Mouse (Mus musculus): ENCODE data around the gene Entpd6. TPM values are rescaled to one million over a fixed set of nuclear protein-coding genes. Genes with fewer than 3 reads are reported as not detected.
A peak's percentile ranks its signal among the peaks of the same experiment; 100 is the strongest.

Entpd6 gene
- polyA plus RNA-seq, 1 experiment from 2014 or later = 17.4 TPM

DNA sequence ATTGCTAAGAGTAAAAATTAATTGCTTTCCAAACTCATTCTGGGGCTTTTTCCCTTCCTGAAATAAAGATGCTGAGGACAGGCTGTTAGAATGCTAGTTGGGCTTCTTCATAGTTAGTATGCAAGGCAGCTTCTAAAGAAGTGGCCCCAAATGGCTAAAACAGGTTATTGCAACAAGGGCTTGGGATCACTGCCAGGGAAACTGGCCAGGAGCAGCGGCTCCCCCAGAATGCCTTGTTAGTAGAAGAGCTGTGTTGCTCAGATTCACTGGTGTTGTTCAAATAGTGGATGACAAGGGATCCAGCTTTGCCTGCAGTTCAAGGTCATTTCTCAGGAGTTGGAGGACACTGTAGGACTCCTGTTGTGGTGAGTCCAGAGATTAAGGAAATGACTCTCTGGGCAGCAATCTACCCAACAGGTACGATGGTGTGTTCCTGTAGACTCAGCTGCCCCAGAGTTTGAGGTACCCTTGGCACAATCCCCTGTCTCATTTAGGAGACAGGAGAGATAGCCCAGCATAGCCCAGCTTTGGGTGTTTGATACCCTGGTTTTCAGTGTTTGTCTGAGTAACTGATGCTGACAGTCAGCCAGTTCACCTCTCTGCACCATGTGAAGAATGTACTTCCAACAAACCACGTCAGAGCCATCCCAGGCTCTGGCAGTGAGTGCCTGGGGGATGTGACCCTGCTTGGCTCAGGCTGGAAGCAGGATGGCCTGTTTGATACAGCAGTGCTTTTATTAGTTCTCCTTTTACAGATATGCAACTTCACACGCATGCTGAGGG, 40.1 kb downstream of the Entpd6 start:
- H3K4me2 ChIP-seq = peak overlapping the region; percentile 70
- ATAC-seq (replicated peaks; ENCODE audit: insufficient number of reproducible peaks, insufficient read depth, low FRiP score, low read depth) = peak; percentile 51
- 21% methylated on average over 4 of the region's 4 CpGs for WGBS
- peaks cover 36% of the 10 kb centered on the region for H3K36me3 ChIP-seq
- H3K9ac ChIP-seq = peak overlapping the region; percentile 44
- H3K9me3 ChIP-seq (replicated peaks) = no peaks in the 10 kb centered on the region
- no peaks in the 10 kb centered on the region for H3K27me3 ChIP-seq
- H3K4me3 ChIP-seq = peak overlapping the region; percentile 82
- peaks cover 29% of the 10 kb centered on the region for H3K4me1 ChIP-seq (replicated peaks)
- peak overlapping the region; percentile 95 for H3K27ac ChIP-seq

DNA sequence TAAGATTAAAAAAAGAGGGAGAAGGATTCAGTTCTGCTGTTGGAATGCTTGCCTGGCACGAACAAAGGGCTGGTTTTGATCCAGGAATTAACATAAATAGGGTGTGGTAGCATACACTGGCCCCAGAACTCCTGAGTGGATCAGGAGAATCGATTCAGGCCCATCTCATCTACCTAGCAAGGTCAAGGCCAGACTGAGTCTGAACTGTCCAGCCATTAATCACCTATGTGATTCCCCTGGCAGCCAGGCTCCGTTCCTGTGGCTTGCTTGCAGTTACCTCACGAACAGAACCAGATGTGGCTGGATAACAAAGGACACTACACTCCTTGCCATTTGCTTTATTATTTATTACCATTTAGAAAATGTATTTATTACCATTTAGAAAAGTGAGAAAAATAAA, 44.5 kb downstream of the Entpd6 start:
- Histone ChIP-seq H3K4me1 (replicated peaks) (peaks cover 24% of the 10 kb centered on the region), H3K9me3 (replicated peaks) (no peaks in the 10 kb centered on the region), H3K4me3 (no peak overlapping the region), H3K9ac (no peak overlapping the region), H3K4me2 (no peak overlapping the region), H3K27ac (no peak overlapping the region), H3K27me3 (no peaks in the 10 kb centered on the region), H3K36me3 (peaks cover 68% of the 10 kb centered on the region)
- 71% methylated on average over 4 of the region's 4 CpGs for WGBS
- no peak for ATAC-seq (replicated peaks; ENCODE audit: insufficient number of reproducible peaks, insufficient read depth, low FRiP score, low read depth)

GRCm38 (mm10) chr2:150798084-150798483, 49.2 kb downstream of the Entpd6 start:
- no peak overlapping the region for H3K4me3 ChIP-seq
- H3K27ac ChIP-seq = 0 out of 2 replicates have a peak overlapping the region, but pooled peaks have one; percentile 47
- ATAC-seq (replicated peaks; ENCODE audit: insufficient number of reproducible peaks, insufficient read depth, low FRiP score, low read depth) = no peak
- no peak overlapping the region for H3K9ac ChIP-seq
- peaks cover 5% of the 10 kb centered on the region for H3K4me1 ChIP-seq (replicated peaks)
- 61% methylated on average over 7 of the region's 7 CpGs for WGBS
- peaks cover 81% of the 10 kb centered on the region for H3K36me3 ChIP-seq
- H3K4me2 ChIP-seq = no peak overlapping the region
- H3K27me3 ChIP-seq = no peaks in the 10 kb centered on the region
- no peaks in the 10 kb centered on the region for H3K9me3 ChIP-seq (replicated peaks)

DNA sequence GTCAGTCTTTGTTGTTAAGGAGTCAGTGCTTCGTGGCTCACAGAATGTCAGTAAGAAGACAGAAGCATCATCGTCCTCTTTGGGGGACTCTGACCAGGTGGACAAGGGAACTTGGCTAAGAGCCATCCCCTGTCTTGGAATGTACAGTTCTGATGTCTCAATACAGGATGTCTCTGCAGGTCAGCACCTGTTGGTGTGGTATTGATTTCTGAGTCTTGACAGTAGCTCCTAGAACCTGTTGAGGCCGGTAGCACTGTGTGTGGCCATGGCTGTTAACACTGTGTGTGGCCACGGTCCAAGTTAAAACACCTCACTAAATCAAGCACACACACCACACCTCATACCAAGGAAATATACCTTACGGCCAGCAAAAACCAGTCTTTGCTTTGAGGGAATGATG, 51.8 kb downstream of the Entpd6 start:
- ATAC-seq (replicated peaks; ENCODE audit: insufficient number of reproducible peaks, insufficient read depth, low FRiP score, low read depth) = no peak; the same call in 1 of the 2 replicates
- Histone ChIP-seq H3K4me1 (replicated peaks) (peaks cover 5% of the 10 kb centered on the region), H3K27me3 (no peaks in the 10 kb centered on the region), H3K9me3 (replicated peaks) (no peaks in the 10 kb centered on the region), H3K36me3 (peaks cover 80% of the 10 kb centered on the region), H3K9ac (no peak overlapping the region), H3K27ac (no peak overlapping the region), H3K4me2 (no peak overlapping the region), H3K4me3 (no peak overlapping the region)
- 87% methylated on average over 5 of the region's 5 CpGs for WGBS

DNA sequence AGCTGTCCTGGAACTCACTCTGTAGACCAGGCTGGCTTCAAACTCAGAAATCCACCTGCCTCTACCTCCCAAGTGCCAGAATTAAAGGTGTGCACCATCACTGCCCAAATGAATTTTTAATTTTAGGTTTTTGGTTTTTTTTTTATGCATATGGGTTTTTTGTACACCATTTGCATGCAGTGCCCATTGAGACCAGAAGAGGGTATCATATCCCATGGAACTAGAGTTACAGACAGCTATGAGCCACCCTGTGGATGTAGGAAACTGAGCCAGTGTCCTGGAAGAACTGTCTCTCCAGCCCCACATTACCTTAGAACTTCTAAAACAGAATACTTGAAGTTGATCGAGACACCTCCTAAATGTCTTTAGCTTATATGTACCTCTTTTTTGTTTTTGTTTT, 54.2 kb downstream of the Entpd6 start:
- Histone ChIP-seq H3K4me2 (no peak overlapping the region), H3K36me3 (peaks cover 89% of the 10 kb centered on the region), H3K4me1 (replicated peaks) (peaks cover 2% of the 10 kb centered on the region), H3K4me3 (no peak overlapping the region), H3K9ac (no peak overlapping the region), H3K9me3 (replicated peaks) (no peaks in the 10 kb centered on the region), H3K27me3 (no peaks in the 10 kb centered on the region), H3K27ac (no peak overlapping the region)
- WGBS = 93% methylated on average over 1 of the region's 1 CpGs
- no peak for ATAC-seq (replicated peaks; ENCODE audit: insufficient number of reproducible peaks, insufficient read depth, low FRiP score, low read depth)

DNA sequence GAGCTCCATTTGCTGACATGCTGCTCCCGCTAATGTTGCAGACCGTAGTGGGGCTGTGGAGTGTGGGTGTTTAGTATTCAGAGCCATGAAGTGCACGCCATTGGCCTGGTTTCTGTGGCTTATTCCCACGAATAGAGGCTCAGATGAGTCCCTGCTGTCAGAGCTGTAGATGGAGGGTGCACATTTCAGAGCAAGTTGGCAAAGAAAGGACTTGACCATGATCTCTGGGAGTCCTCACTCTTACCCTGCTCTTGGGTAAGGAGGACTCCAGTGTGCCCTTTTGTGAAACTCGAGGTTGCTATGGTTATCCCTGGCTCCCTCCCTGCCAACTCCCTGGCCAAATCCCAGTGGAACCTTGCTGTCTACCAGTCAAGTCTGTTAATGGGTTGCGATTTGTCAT, 59.5 kb downstream of the Entpd6 start:
- 87% methylated on average over 6 of the region's 6 CpGs for WGBS
- no peak overlapping the region for H3K4me2 ChIP-seq
- H3K9ac ChIP-seq = no peak overlapping the region
- peaks cover 97% of the 10 kb centered on the region for H3K36me3 ChIP-seq
- no peaks in the 10 kb centered on the region for H3K9me3 ChIP-seq (replicated peaks)
- no peak overlapping the region for H3K27ac ChIP-seq
- H3K27me3 ChIP-seq = no peaks in the 10 kb centered on the region
- no peak overlapping the region for H3K4me3 ChIP-seq
- no peak for ATAC-seq (replicated peaks; ENCODE audit: insufficient number of reproducible peaks, insufficient read depth, low FRiP score, low read depth)
- H3K4me1 ChIP-seq (replicated peaks) = no peaks in the 10 kb centered on the region

- Histone ChIP-seq H3K9ac (no peak overlapping the region), H3K4me1 (replicated peaks) (no peaks in the 10 kb centered on the region), H3K36me3 (peaks cover 97% of the 10 kb centered on the region), H3K9me3 (replicated peaks) (no peaks in the 10 kb centered on the region), H3K4me2 (no peak overlapping the region), H3K27me3 (no peaks in the 10 kb centered on the region), H3K4me3 (no peak overlapping the region), H3K27ac (no peak overlapping the region)
- ATAC-seq (replicated peaks; ENCODE audit: insufficient number of reproducible peaks, insufficient read depth, low FRiP score, low read depth) = no peak
- 91% methylated on average over 6 of the region's 6 CpGs for WGBS
Measured at GRCm38 (mm10) chr2:150808812-150809211, 60.0 kb downstream of the Entpd6 start.

GRCm38 (mm10) chr2:150810603-150811002, 61.8 kb downstream of the Entpd6 start:
- Histone ChIP-seq H3K4me2 (no peak overlapping the region), H3K4me3 (no peak overlapping the region), H3K36me3 (peaks cover 98% of the 10 kb centered on the region), H3K27ac (no peak overlapping the region), H3K9me3 (replicated peaks) (no peaks in the 10 kb centered on the region), H3K4me1 (replicated peaks) (no peaks in the 10 kb centered on the region), H3K9ac (no peak overlapping the region), H3K27me3 (no peaks in the 10 kb centered on the region)
- 63% methylated on average over 5 of the region's 5 CpGs for WGBS
- no peak for ATAC-seq (replicated peaks; ENCODE audit: insufficient number of reproducible peaks, insufficient read depth, low FRiP score, low read depth)

GRCm38 (mm10) chr2:150812816-150813215, 64.0 kb downstream of the Entpd6 start:
- Histone ChIP-seq H3K9me3 (replicated peaks) (no peaks in the 10 kb centered on the region), H3K27me3 (no peaks in the 10 kb centered on the region), H3K4me3 (no peak overlapping the region), H3K27ac (no peak overlapping the region), H3K36me3 (peaks cover 97% of the 10 kb centered on the region), H3K9ac (no peak overlapping the region), H3K4me1 (replicated peaks) (no peaks in the 10 kb centered on the region), H3K4me2 (no peak overlapping the region)
- ATAC-seq (replicated peaks; ENCODE audit: insufficient number of reproducible peaks, insufficient read depth, low FRiP score, low read depth) = no peak
- WGBS = 97% methylated on average over 6 of the region's 6 CpGs

- no peak overlapping the region for H3K27ac ChIP-seq
- H3K4me1 ChIP-seq (replicated peaks) = no peaks in the 10 kb centered on the region
- H3K4me3 ChIP-seq = no peak overlapping the region
- ATAC-seq (replicated peaks; ENCODE audit: insufficient number of reproducible peaks, insufficient read depth, low FRiP score, low read depth) = no peak
- no peaks in the 10 kb centered on the region for H3K27me3 ChIP-seq
- H3K4me2 ChIP-seq = no peak overlapping the region
- H3K36me3 ChIP-seq = peaks cover 95% of the 10 kb centered on the region
- H3K9me3 ChIP-seq (replicated peaks) = no peaks in the 10 kb centered on the region
- 89% methylated on average over 18 of the region's 18 CpGs for WGBS
- H3K9ac ChIP-seq = no peak overlapping the region
Measured at GRCm38 (mm10) chr2:150816676-150817402, 68.0 kb downstream of the Entpd6 start.

- peaks cover 95% of the 10 kb centered on the region for H3K36me3 ChIP-seq
- no peak overlapping the region for H3K9ac ChIP-seq
- H3K4me2 ChIP-seq = no peak overlapping the region
- H3K27me3 ChIP-seq = no peaks in the 10 kb centered on the region
- no peaks in the 10 kb centered on the region for H3K9me3 ChIP-seq (replicated peaks)
- no peaks in the 10 kb centered on the region for H3K4me1 ChIP-seq (replicated peaks)
- no peak overlapping the region for H3K27ac ChIP-seq
- no peak for ATAC-seq (replicated peaks; ENCODE audit: insufficient number of reproducible peaks, insufficient read depth, low FRiP score, low read depth)
- 90% methylated on average over 8 of the region's 8 CpGs for WGBS
- H3K4me3 ChIP-seq = no peak overlapping the region
Measured at GRCm38 (mm10) chr2:150818742-150819141, 69.9 kb downstream of the Entpd6 start.

Data from heart, embryonic 15.5 days (tissue).